Mouse (Mus musculus) CH12.LX (cell line): ENCODE measurements around the gene Gnptab.

Source experiments
- BHLHE40 ChIP-seq: IDR thresholded peaks from 2 replicates; pipeline ENCODE4 v1.6.1; 2011; ENCODE audit warnings: mild to moderate bottlenecking, low read depth, low read length, improper control_type of control experiment
- CTCF ChIP-seq, 2 experiments: IDR thresholded peaks in 1 of 2; conservative IDR thresholded peaks in 1 of 2; 2 replicates each; pipeline ENCODE4 v1.5.1; 2011 to 2012; ENCODE audit warnings: low read depth in 2 of 2, low read length in 2 of 2, improper control_type of control experiment in 1 of 2, inconsistent platforms in 1 of 2, mild to moderate bottlenecking in 1 of 2, moderate library complexity in 1 of 2
- EP300 ChIP-seq: IDR thresholded peaks from 2 replicates; pipeline ENCODE4 v1.6.1; 2011; ENCODE audit warnings: low read length, improper control_type of control experiment
- NRF1 ChIP-seq: IDR thresholded peaks from 2 replicates; pipeline ENCODE4 v1.6.1; 2014; ENCODE audit warnings: low read depth, mild to moderate bottlenecking, inconsistent platforms, low read length, improper control_type of control experiment, moderate library complexity
- POLR2A ChIP-seq: IDR thresholded peaks from 2 replicates; pipeline ENCODE4 v1.6.1; 2011; ENCODE audit warnings: low read depth, mild to moderate bottlenecking, improper control_type of control experiment, low read length
- SIN3A ChIP-seq: IDR thresholded peaks from 2 replicates; pipeline ENCODE4 v1.6.1; 2012; ENCODE audit warnings: low read length, improper control_type of control experiment, inconsistent platforms
- TCF12 ChIP-seq: IDR thresholded peaks from 2 replicates; pipeline ENCODE4 v1.6.1; 2014; ENCODE audit warnings: low read depth, mild to moderate bottlenecking, inconsistent platforms, low read length, improper control_type of control experiment
- USF2 ChIP-seq: conservative IDR thresholded peaks from 2 replicates; pipeline ENCODE4 v1.6.1; 2011; ENCODE audit warnings: low read depth, low read length, improper control_type of control experiment
- ZC3H11A ChIP-seq: IDR thresholded peaks from 2 replicates; pipeline ENCODE4 v1.6.1; 2012; ENCODE audit warnings: low read depth, mild to moderate bottlenecking, inconsistent platforms, low read length, improper control_type of control experiment

- TF ChIP-seq EP300 (no peak), CTCF (conservative IDR thresholded peaks at IDR 0.05 in 1 of 2, IDR thresholded peaks at IDR 0.05 in 1 of 2; ENCODE audit: low read depth in 2 of 2, low read length in 2 of 2) (no peak), ZC3H11A (no peak), POLR2A (no peak), NRF1 (no peak), TCF12 (no peak), BHLHE40 (no peak), SIN3A (no peak), USF2 (no peak)
Observed at GRCm38 (mm10) chr10:88381286-88381685, 2.4 kb downstream of the Gnptab start.
